Mouse (Mus musculus) intestine, embryonic 16.5 days (tissue): ENCODE results near the gene Shcbp1l. TPM values are rescaled to one million over a fixed set of nuclear protein-coding genes. Genes with fewer than 3 reads are reported as not detected.
"Not testable (repeated sequence)": the region's sequence is repeated elsewhere in the genome, so short reads cannot be mapped to it uniquely, and the experiment has no call there.

Source experiments
- ATAC-seq: fragments of 200-750 bp; cut with Nextera tagmentation; 2 replicates; pipeline ENCODE4 v1.8.0; 2017; ENCODE audit warnings: moderate TSS enrichment, moderate library complexity
- H3K27ac ChIP-seq: fragments of 300-500 bp; sonication (generic); 2 replicates; pipeline ENCODE4 v1.5.1; 2014; ENCODE audit warnings: mild to moderate bottlenecking, low read length
- H3K27me3 ChIP-seq: fragments of 300-500 bp; sonication (generic); replicated peaks from 2 replicates; pipeline ENCODE4 v1.6.1; 2014; ENCODE audit warnings: low read length, control low read depth, mixed read lengths; ENCODE audit not compliant: control insufficient read depth, insufficient read depth
- H3K36me3 ChIP-seq: fragments of 300-500 bp; sonication (generic); 2 replicates; pipeline ENCODE4 v1.6.1; 2014; ENCODE audit warnings: low read length, control low read depth; ENCODE audit not compliant: control insufficient read depth, insufficient read depth
- H3K4me1 ChIP-seq: fragments of 300-500 bp; sonication (generic); 2 replicates; pipeline ENCODE4 v1.6.1; 2014; ENCODE audit warnings: low read length, control low read depth, mixed read lengths; ENCODE audit not compliant: control insufficient read depth, insufficient read depth
- H3K4me2 ChIP-seq: fragments of 300-500 bp; sonication (generic); 2 replicates; pipeline ENCODE4 v1.6.1; 2014; ENCODE audit warnings: low read depth, low read length, control low read depth
- H3K4me3 ChIP-seq: fragments of 300-500 bp; sonication (generic); 2 replicates; pipeline ENCODE4 v1.5.1; 2014; ENCODE audit warnings: mild to moderate bottlenecking, low read length
- H3K9ac ChIP-seq: fragments of 300-500 bp; sonication (generic); 2 replicates; pipeline ENCODE4 v1.6.1; 2014; ENCODE audit warnings: low read depth, low read length
- H3K9me3 ChIP-seq: fragments of 300-500 bp; sonication (generic); 2 replicates; pipeline ENCODE4 v1.6.1; 2016; ENCODE audit warnings: low read length, control low read depth; ENCODE audit not compliant: control insufficient read depth
- WGBS: fragments of 180-500 bp; shearing (Covaris S2); extraction: QIAGEN DNeasy Blood & Tissue Kit; methylation state at CpG from one replicate; pipeline ENCODE4 v1.1.7; 2014; 5-methylcytosine and 5-hydroxymethylcytosine counted together
- polyA plus RNA-seq: library from polyadenylated mRNA; unstranded; fragments of >200 nt; fragmentation: Nextera tagmentation; extraction: Ambion mirVana; gene quantifications from 2 replicates; pipeline ENCODE4 v1.2.1, GENCODE M21; 2015

The Shcbp1l gene
- polyA plus RNA-seq, 1 experiment from 2014 or later, result not detected

GRCm38 (mm10) chr1:153479296-153479695 lies 54.3 kb downstream of the Shcbp1l start:
- H3K27me3 ChIP-seq, result no peaks in the 10 kb centered on the region
- peaks cover 19% of the 10 kb centered on the region for H3K36me3 ChIP-seq
- no peak for ATAC-seq
- no peak overlapping the region for H3K9ac ChIP-seq
- H3K9me3 ChIP-seq, result no peaks in the 10 kb centered on the region
- no peak overlapping the region for H3K27ac ChIP-seq
- no peak overlapping the region for H3K4me3 ChIP-seq
- WGBS, result 88% methylated on average over 1 of the region's 1 CpGs
- peaks cover 7% of the 10 kb centered on the region; the same call in 1 of the 2 replicates for H3K4me1 ChIP-seq
- no peak overlapping the region for H3K4me2 ChIP-seq

GRCm38 (mm10) chr1:153480386-153481024 lies 55.5 kb downstream of the Shcbp1l start:
- Histone ChIP-seq H3K9me3 (no peaks in the 10 kb centered on the region), H3K4me2 (no peak overlapping the region), H3K27me3 (no peaks in the 10 kb centered on the region), H3K27ac (no peak overlapping the region), H3K4me3 (no peak overlapping the region), H3K36me3 (peaks cover 16% of the 10 kb centered on the region), H3K9ac (no peak overlapping the region), H3K4me1 (peaks cover 15% of the 10 kb centered on the region)
- WGBS, result 48% methylated on average over 1 of the region's 1 CpGs
- peak; percentile 26; the same call in 1 of the 2 replicates for ATAC-seq

DNA sequence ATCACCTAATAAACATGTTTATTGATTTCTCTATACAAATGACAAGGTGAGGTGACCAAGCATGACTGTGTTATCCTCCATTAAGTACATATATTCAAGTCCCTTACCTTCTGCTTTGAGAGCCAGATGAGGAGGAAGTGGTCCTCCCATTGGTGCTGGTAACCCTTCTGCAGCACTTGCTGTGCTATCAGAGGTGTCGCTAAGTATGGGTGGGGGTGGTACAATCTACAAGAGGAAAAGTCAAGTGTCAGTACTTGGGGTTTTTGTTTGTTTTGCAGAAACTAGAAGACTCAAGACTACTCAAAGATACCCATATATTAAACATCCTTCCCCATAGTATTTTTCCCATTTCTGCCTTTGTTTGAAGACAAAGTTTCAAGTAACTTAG lies 56.1 kb downstream of the Shcbp1l start:
- H3K36me3 ChIP-seq, result peaks cover 16% of the 10 kb centered on the region
- H3K27me3 ChIP-seq, result no peaks in the 10 kb centered on the region
- H3K4me2 ChIP-seq, result no peak overlapping the region
- H3K4me1 ChIP-seq, result peaks cover 16% of the 10 kb centered on the region
- WGBS, result 70% methylated on average over 1 of the region's 1 CpGs
- no peak for ATAC-seq
- H3K4me3 ChIP-seq, result no peak overlapping the region
- no peak overlapping the region for H3K27ac ChIP-seq
- no peak overlapping the region for H3K9ac ChIP-seq
- no peaks in the 10 kb centered on the region for H3K9me3 ChIP-seq

DNA sequence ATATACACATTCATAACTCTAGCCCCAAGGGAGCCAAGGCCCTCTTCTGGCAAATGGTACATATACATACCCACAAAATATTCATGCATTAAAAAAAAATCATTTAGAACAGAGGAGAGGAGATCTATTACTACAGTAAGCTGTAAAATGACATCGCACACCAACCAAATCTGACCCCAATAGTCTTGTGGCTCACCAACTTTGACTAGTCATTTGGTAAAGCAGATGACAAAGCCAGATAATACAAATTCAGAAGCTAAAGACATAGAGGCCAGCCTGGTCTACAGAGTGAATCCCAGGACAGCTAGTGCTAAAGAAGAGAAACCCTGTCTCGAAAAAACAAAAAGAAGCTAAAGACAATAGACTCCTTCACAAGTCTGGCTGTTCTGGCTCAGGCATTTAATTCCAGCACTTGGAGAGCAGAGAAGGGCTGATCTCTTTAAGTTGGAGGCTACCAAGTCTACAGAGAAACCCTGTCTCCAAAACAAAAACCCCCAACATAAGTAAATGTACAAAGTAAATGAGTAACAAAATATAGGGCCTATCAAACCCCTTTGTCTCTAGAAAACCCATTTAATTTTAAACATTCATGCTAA lies 60.3 kb downstream of the Shcbp1l start:
- Histone ChIP-seq H3K4me3 (peak overlapping the region; percentile 32), H3K9me3 (no peaks in the 10 kb centered on the region), H3K4me2 (peak overlapping the region; percentile 50), H3K27me3 (no peaks in the 10 kb centered on the region), H3K36me3 (peaks cover 6% of the 10 kb centered on the region), H3K4me1 (peaks cover 18% of the 10 kb centered on the region), H3K9ac (peak overlapping the region; percentile 56), H3K27ac (no peak overlapping the region)
- 45% methylated on average over 2 of the region's 2 CpGs for WGBS
- no peak for ATAC-seq

- H3K36me3 ChIP-seq, H3K27ac ChIP-seq, H3K27me3 ChIP-seq, H3K9me3 ChIP-seq, ATAC-seq: not testable (repeated sequence)
- H3K9ac ChIP-seq, result peak overlapping the region; percentile 92
- WGBS, result 5% methylated on average over 6 of the region's 6 CpGs
- peak overlapping the region; percentile 68 for H3K4me3 ChIP-seq
- peaks cover 18% of the 10 kb centered on the region for H3K4me1 ChIP-seq
- peak overlapping the region; percentile 61 for H3K4me2 ChIP-seq
Observed at GRCm38 (mm10) chr1:153486120-153486519, 61.2 kb downstream of the Shcbp1l start.

DNA sequence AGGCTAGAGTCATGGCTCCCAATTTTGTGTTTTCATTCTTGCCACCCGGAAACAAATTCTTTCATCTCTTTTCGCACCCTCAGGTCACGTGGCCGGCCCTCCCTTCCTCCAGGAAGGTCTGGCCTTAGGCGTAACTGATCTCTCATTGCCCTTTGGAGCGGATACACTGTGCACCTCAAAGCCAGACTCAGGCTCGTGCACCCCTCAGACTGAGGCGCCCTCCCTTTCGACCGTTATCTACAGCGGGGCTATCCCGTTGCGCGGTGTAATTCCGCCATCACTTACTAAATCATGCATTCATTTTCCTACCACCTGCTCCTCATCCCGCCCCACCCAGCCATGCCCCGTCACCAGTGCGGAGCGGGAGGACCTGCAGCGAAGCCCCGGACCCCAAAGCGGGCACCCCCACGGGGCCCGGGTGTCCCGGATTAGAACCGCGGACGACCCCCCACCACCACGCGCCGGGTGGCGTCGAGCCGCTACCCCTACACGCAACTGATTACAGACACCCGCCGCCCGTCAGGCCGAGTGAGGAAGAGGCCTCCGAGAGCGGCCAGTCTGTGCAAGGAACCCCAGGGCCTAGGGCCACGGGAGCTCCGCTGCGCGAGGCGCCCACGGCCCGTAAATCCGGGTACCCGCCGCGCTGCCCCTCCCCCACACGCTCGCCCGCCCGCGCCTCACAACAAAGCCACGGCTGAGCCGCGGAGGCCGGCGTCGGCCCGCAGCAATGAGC lies 62.0 kb downstream of the Shcbp1l start:
- Histone ChIP-seq H3K9me3 (no peaks in the 10 kb centered on the region), H3K4me1 (peaks cover 18% of the 10 kb centered on the region), H3K4me2 (peak overlapping the region; percentile 61), H3K27me3 (no peaks in the 10 kb centered on the region), H3K27ac (peak overlapping the region; percentile 75), H3K4me3 (peak overlapping the region; percentile 68), H3K9ac (peak overlapping the region; percentile 92), H3K36me3 (no peaks in the 10 kb centered on the region)
- ATAC-seq, result peak; percentile 82
- under 1% methylated on average over 64 of the region's 64 CpGs for WGBS

GRCm38 (mm10) chr1:153487500-153487879 lies 62.5 kb downstream of the Shcbp1l start, which contains the start of gene Dhx9:
Dhx9 (minus strand) TSS chr1:153487660.
- H3K4me1 ChIP-seq, result peaks cover 18% of the 10 kb centered on the region
- no peaks in the 10 kb centered on the region for H3K36me3 ChIP-seq
- H3K4me2 ChIP-seq, result peak within 1 kb of the TSS; percentile 61
- H3K4me3 ChIP-seq, result peak within 1 kb of the TSS; percentile 68
- H3K9ac ChIP-seq, result peak within 1 kb of the TSS; percentile 92
- H3K9me3 ChIP-seq, result no peaks in the 10 kb centered on the region
- H3K27ac ChIP-seq, result peak within 1 kb of the TSS; percentile 75
- H3K27me3 ChIP-seq, result no peaks in the 10 kb centered on the region
- under 1% methylated on average over 35 of the region's 35 CpGs for WGBS
- ATAC-seq, result peak; percentile 86

DNA sequence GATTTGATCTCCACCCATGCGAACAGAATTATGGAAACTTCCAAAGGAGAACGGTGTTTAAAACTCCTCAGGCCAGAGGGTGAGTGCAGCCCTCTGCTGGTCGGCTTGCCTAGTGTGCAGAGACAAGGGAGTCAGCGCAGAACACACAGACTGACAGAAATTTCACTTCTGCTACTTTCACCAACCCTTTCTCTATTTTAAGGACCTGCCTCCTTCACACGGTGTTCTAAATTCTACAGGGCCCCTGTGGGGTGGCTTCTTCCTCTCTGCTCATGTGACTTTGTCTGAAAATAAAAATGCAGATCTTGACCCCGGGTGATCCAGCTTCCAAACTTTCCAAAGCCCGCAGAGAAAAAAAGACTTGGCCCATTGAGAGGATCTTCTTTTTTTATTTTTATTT lies 64.2 kb downstream of the Shcbp1l start:
- Histone ChIP-seq H3K4me2 (no peak overlapping the region), H3K4me3 (no peak overlapping the region), H3K36me3 (no peaks in the 10 kb centered on the region), H3K4me1 (peaks cover 13% of the 10 kb centered on the region), H3K9ac (no peak overlapping the region), H3K9me3 (no peaks in the 10 kb centered on the region), H3K27ac (no peak overlapping the region), H3K27me3 (no peaks in the 10 kb centered on the region)
- WGBS, result 50% methylated on average over 7 of the region's 7 CpGs
- ATAC-seq, result no peak

DNA sequence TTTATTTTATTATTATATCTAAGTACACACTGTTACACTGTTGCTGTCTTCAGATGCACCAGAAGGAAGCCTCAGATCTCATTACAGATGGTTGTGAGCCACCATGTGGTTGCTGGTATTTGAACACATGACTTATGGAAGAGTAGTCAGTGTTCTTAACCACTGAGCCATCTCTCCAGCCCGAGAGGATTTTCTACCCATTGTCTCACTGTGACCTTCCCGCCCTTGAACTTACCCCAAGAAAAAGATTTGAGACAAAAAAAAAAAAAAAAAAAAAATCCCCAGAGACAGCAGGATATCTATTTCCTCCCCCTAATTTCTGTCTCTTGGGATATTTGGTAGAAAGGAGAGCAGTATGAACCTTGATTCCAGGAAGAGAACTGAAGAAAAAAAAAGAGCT lies 64.6 kb downstream of the Shcbp1l start:
- H3K4me3 ChIP-seq, result no peak overlapping the region
- H3K9me3 ChIP-seq, result no peaks in the 10 kb centered on the region
- H3K36me3 ChIP-seq, result no peaks in the 10 kb centered on the region
- H3K27me3 ChIP-seq, result no peaks in the 10 kb centered on the region
- H3K4me2 ChIP-seq, result no peak overlapping the region
- H3K9ac ChIP-seq, result no peak overlapping the region
- no peak for ATAC-seq
- H3K27ac ChIP-seq, result no peak overlapping the region
- WGBS, result 63% methylated on average over 2 of the region's 2 CpGs
- peaks cover 9% of the 10 kb centered on the region for H3K4me1 ChIP-seq
